Mouse (Mus musculus): ENCODE measurements around the gene Mpp2.

Gene Mpp2

DNA sequence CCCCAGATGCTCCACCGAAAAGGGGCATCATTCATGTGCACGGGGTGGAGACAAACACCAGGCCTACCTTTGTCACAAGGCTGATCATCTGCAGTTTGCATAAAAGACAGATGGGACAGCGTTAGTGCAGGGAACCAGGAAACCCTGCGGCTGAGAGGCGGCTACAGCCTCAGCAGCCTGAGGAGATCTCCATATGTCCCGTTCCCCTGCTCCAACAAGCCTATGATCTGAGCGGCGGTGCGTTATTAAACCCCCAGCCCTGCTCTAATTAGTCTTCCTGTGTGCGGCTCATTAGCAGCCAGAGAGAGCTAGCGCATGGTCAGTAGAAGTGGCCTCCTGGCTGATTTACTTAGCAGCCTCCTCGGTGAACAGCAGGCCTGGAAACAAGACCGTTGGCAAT is 78.2 kb downstream of the Mpp2 start:
- DNase-seq (ENCODE audit: low spot score in 2 of 2): no peak

DNA sequence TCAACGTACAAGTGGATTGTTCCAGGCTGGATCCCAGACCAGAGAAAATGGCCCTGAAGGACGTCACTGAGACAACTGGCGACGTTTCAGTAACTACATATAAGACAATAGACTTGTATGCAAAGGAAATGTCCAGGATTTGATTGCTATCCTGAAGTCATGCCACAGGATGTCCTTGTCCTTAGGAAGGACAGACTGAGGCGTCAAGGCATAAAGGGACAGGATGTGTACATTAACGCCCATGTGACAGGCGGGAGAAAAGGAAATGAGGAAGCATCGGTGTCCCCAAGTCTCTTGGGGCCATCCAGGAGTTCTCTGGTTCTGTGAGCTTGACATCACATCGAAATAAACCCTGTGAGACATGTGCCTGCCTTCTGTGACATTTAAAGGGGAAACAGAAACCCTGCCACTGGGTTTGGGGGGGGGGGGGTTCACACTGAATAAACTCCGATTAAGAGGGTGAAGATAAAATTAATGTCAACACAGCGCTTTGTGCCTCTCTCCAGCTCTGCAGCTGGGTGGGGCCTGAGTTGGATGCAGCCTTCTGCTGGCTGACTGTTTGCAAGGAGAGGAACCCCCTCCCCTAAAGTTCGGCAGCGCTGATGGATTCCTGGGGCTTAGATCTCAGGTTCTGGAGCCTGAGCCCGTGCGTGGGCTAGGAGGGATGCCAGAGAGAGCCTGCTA is 79.2 kb downstream of the Mpp2 start:
- DNase-seq (ENCODE audit: low spot score in 2 of 2): no peak

DNA sequence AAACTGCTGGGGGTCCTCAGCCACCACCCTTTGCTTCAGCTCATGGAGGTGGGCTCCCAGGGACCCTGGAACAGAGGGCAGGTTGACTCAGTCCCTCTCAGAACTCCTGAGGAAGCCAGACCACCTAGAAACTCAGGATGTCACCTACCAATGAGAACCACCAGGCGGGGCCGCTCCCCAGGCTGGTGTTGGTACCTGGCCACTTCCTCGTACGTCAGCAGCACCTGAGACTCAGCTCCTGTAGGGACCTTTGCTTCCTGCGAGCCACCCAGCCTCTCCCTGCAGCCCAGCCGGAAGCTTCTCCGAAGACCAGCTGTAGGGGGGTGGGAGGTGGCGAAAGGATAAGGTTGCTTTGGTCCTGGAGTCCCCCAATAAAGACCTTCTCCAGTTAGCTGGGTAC is 79.9 kb downstream of the Mpp2 start:
- DNase-seq (ENCODE audit: low spot score in 2 of 2): no peak

Measured in natural killer cell, adult 2 months (primary cell).